In the genomic region with DNA sequence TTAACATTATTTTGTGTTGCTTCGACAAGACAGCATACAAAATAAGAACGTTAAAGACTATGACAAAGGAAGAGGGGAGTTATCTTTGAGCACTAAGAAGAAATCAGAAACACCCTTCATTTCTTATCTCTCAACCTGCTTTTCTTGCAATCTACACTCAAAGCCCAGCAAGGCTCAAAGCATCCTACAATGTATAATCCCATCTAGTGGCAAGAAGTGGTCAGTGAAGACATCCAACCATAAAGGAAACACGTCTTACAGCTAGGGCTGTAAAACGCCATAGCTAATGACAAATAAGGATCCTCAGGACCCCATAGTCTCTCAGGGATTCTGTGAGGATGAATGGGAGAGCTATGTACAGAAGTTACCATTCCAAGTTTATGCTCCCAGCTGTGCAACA, we compare ENCODE assay signal across 18 mouse cellular contexts.
A peak's percentile ranks its signal among the peaks of the same experiment; 100 is the strongest.
DNase-seq lines count a peak whose midpoint lies in the region; ATAC-seq and TF ChIP-seq lines count a peak whose summit lies in the region.
"Had no signal": no experiment of that assay in that cellular context is flagged by ENCODE, and none has a peak within 500 bp of the region (broad histone marks: within the 10 kb centered on the region; RNA-seq: fewer than 3 reads in every experiment).

No protein-coding gene starts in this region.

- H3K4me3 ChIP-seq in left cerebral cortex, adult 2 months, result no peak overlapping the region
- H3K4me3 ChIP-seq: embryonic facial prominence, embryonic 13.5 days; forebrain, embryonic 12.5 days; heart, adult 2 months; heart, embryonic 15.5 days had no signal

- ATAC-seq in CD4-positive, CD25-positive, alpha-beta regulatory T cell, adult 4 months, result no peak
- ATAC-seq: hindbrain, embryonic 16.5 days had no signal

- peak; percentile 2 for DNase-seq in heart, adult 11 months
- DNase-seq in heart, postnatal 36 days, result no peak
- DNase-seq in left cerebral cortex, adult 2 months (ENCODE audit: extremely low spot score in 1 of 2, low spot score in 2 of 2), result no peak
- no peak for DNase-seq in left cerebral cortex, postnatal 36 days (ENCODE audit: low spot score in 2 of 2)
- peak; percentile 27 for DNase-seq in brain, adult 2 months (ENCODE audit: low read depth, low spot score)
- DNase-seq: adrenal gland, adult 8-10 months; adrenal gland, postnatal 36 days; cerebellum, adult 11-12 months; cerebellum, adult 9-10 months; cerebellum, postnatal 25 days; gastrocnemius, postnatal 10 days; heart, adult 2 months; heart, postnatal 14 days had no signal

- intact Hi-C loops in heart, postnatal 36 days (cut with DNase I), result no loop called here
- intact Hi-C loops in left cerebral cortex, adult 2 months (cut with DNase I), result no loop called here
- intact Hi-C loops in left cerebral cortex, postnatal 36 days (cut with DNase I), result no loop called here

- peak; percentile 34 for TF ChIP-seq CTCF in left cerebral cortex, adult 2 months (IDR thresholded peaks at IDR 0.05)

- H3K27ac ChIP-seq in left cerebral cortex, adult 2 months, result no peak overlapping the region
- H3K27ac ChIP-seq: embryonic facial prominence, embryonic 13.5 days; forebrain, embryonic 12.5 days; heart, adult 2 months; heart, embryonic 15.5 days had no signal

Comparison
In these comparisons a context has a peak if more than half of its experiments do, and no peak if none do; other contexts are left out.
1. DNase-seq: peak in heart, adult 11 months (single experiment) and brain, adult 2 months (single experiment); none in heart, postnatal 36 days (0 of 2), left cerebral cortex, adult 2 months (0 of 2) and left cerebral cortex, postnatal 36 days (0 of 2).